Mouse (Mus musculus): Measurements from ENCODE around the gene Tmprss6.

Tmprss6 gene

DNA sequence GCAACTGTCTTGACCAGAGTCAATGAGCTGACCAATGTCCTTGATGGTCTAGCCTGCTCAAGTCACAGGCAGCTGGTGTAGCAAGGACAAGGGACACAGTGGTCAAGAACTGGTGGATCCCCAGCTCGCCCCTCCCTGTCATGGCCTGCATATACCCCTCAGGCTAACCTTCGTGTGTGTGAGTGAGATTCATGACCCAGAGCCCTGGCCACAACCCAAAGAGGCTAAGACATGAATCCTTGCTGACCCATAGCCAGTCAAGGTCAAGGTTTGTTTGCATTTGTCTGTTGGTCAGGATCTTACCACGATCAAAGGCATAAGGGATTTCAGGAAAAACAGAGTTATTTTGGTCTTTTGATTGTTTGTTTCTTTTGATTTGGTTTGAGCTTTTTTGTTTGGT, 14.1 kb upstream of the Tmprss6 start:
- no peak for DNase-seq (ENCODE audit: low spot score in 2 of 2)

DNA sequence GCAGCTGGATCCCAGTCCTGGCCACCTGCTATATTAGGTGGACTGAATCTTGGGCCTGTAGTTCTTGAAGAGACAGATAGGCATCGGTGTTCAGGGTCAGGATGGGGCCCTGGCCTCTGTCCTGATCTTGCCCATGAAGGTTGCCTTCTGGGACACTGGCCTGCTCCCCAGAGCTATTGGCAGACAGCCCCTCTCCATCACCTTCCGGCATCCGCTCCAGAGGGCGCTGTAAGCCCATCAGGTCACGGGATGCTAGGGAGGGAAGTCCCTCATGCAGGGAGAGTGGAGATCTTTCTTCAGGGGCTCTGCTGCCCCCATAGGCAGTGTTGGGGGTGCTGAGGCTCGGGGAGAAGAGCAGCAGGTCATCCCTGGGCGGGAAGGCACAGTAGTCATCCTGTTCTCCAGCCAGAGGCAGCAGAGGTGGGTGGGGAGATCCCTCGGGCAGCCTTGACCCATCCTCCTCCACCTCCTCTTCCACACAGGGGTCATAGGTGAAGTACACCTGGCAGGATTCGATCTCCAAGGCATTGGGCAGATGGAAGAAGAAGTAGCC, 13.1 kb upstream of the Tmprss6 start:
- DNase-seq (ENCODE audit: low spot score in 2 of 2), result no peak

DNA sequence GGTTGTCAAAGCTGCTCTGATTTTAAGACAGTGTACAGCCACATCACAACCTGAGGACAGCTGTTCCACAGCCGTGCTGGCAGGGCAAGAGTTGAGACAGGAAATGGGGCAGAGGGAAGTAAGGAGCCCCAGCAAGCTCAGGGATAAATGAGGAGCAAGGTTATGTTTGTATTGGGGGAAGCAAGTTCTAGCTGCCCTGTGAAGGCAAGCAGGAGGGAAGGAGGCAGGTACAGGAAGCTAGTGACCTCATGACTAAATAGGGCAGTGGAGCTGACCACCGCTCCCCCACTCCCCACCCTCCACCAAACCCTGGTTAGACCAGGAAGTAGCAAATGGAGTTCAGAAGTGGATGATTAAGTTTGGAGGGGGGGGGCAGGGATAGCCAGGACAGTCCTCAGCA, 12.6 kb upstream of the Tmprss6 start:
- no peak for DNase-seq (ENCODE audit: low spot score in 2 of 2)

DNA sequence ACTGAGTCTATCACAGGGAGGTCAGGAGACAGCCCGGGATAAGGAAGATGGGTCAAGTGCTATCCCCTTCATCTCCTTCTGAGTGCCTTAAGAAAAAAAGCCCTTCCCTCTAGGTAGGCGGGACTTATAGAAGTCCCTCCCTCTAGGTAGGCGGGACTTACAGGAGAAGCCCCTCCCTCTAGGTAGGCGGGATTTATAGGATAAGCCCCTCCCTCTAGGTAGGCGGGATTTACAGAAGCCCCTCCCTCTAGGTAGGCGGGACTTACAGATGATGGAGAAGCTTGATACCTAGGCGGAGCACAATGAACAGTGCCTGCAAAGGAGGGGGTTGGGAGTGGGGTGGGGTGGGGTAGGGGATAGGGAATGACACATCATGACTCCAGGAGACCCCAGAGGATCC, 11.7 kb upstream of the Tmprss6 start:
- no peak for DNase-seq (ENCODE audit: low spot score in 2 of 2)

DNA sequence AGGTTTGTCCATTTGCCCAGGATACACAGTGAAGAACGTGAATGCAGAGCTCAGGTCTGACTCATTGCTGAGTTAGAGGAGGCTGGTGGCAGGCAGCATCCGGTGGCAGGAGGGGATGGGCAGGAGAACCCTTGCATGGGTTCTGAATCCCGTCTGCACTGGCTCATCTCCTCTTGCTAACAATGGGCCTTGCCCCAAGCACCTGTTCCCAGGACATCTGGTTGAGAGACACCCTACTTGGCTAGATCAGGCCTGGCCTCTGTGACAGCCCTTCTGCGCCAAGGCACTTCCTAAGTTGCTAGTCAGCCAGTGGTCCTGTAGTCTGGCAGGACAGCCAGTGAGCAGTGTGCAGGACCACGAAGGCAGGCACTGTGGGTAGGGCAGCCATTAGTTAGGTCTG, 11.0 kb upstream of the Tmprss6 start:
- no peak for DNase-seq (ENCODE audit: low spot score in 2 of 2)

DNA sequence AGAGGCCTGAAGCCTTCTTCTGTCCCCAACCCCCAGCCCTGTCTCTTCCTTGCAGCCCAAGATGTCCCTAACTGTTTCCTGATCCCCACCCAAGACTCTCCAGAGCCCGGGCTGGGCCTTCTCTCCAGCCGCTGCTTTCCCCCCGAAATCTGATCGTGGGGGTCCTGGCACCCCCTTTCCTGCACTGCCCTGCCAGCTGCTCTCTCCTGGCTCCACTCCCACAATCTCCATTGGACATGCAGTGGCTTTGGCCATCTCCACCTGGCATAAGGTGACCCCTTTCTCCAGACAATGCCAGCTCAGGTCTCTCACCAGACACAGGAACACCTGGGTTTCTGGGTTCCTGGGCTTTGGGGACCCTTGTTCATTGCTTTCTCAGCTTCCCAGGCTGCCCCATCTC, 9.6 kb upstream of the Tmprss6 start:
- DNase-seq (ENCODE audit: low spot score in 2 of 2), result no peak

DNA sequence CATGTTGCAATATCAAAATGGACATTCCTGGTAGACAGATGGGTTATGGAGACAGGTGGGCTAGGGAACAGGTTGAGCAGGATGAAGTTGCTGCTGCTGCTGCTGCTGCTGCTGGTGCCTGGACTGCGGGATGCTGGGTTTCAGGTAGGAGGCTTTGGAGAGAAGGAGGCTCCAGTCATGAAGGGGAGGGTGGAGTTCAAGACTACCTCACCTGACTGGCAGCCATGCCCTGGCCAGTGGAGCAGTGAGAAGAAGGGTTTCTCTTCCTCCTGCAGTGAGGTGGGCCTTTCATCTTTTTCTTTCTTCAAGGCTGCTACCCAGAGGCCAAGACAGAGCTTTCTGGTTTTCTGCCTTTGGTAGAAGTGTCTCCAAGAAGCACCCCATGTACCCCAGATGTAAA, 8.4 kb upstream of the Tmprss6 start:
- no peak for DNase-seq (ENCODE audit: low spot score in 2 of 2)

DNA sequence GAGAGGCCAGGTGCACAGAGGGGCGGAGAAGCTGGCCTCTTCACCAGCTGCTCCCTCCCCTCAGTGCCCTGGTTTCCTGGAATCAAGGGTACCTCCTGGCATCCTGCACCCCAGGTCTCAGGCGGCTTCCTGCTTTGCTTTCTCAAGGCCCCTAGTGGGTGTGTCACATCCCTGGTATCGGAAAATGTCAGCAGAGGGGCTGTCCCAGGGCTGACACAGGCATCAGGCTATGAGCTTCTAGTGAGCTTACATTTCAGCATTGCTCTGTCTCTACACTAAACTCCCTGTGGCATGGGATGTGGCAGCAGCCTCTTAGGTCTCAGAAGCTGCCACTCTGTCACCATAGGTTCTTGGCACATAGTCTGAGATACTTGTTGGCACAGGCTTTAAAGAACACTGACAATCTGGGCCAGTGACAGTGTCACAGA, 7.2 kb upstream of the Tmprss6 start:
- no peak for DNase-seq (ENCODE audit: low spot score in 2 of 2)

DNA sequence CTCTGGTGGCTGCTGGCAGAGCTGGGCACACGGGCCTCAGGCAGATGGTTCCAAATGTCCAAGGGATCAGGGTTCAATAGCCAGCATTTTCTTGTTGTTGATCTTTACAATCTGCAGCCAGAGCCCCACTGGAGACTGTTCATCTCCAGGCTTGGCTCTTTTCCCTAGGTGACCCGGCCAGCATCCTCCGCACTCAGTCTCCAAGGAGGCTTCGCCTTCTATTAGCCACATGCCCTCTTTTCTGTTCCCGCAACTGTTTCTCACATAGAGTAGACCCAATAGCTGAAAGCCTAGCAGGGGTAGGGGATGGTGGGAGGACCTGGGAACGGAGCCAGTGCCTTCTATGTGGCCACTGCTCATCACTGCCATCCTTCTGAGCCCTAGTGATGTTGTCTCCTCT, 5.0 kb upstream of the Tmprss6 start:
- DNase-seq (ENCODE audit: low spot score in 2 of 2), result no peak

DNA sequence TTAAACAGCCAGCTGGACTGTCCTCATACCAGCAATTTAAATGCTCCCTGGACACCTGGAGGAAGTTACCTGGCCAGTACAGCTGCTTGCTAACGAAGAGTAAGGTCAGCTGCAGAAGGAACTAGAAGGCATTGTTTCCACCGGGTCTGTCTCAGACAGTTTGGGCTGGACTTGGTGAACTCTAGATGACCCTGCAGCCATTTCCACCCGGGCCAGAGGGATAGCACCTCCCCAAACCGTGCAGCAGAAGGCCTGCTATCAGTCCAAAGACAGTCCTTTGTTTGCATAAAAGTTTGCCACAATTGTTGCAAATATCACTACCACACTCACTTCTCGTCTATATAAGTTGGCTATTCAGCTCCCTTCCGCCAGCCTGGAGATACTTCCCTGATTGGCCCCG, 3.5 kb upstream of the Tmprss6 start:
- no peak for DNase-seq (ENCODE audit: low spot score in 2 of 2)

DNA sequence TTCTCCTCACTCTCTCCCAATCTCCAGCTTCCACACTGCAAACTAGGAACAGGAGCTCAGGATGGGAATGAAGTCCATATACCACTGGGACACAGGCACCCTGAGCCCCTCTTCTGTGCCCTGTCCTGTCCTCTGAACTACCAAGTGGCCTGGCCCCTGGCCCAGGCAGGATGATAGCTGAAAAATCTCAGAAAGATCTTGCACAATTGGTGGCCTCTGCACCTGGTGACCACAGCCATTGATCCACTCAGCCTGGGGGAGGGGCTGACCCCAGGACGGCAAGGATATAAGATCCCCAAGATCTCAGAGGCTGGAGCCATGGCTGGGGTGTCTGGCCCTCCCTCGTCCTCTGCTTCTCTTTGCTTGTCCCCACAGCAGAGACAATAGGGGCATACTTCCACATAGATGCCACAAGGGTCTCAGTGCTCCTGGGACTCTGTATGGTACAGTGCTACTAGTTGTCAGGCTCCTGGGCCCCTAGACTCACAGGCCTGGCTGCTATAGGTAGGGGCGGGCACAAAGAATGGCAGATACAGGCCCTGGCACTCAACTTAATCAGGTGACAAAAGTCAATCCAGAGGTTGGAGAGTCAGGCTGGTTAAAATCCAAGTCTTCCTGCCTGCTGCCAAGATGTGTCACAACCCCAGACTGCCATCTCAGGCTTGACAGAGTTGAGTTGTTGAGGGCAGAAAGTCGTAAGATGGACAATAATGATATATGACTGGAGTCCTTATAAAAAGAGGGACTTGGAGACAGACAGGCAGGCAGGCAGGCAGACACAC, 2.3 kb upstream of the Tmprss6 start:
- DNase-seq (ENCODE audit: low spot score in 2 of 2), result no peak

DNA sequence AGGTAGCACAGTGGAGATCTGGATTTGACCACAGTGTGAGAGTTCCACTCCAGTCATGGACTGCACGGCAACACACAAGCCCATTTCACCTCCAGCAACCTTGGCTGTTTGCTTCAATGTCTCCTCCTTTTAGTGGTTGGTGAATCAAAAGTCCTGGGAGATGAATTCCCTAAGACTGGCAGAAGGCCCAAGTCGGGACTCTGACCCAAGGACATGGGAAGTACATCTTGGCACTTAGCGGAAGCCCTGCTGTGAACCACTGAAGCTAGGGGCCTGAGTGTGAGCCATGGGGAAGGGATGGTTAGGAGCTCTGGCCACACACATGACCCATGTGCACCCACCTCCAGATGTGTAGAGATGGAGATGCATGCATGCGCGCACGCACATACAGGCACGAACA, 864 bp downstream of the Tmprss6 start:
- DNase-seq (ENCODE audit: low spot score in 2 of 2), result no peak

DNA sequence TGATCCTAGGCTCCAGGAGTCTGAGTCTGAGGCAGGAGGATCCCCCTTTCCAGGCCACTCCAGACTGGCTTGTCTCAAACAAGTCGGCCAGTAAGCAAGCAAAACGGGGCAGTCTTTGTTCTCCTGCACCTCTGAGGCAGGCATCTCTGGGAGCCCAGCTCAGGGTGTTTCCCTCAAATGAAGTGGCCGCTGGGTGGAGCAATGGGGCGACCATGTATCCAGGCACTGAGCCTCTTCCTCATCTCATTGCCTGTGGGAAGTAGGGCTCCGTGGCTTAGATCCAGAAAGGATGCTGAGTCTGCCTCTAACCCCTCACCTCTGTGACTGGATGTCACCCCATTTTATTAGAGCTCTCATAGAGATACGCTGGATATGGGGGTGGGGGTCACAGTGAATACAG, 1.6 kb downstream of the Tmprss6 start:
- DNase-seq (ENCODE audit: low spot score in 2 of 2), result no peak

DNA sequence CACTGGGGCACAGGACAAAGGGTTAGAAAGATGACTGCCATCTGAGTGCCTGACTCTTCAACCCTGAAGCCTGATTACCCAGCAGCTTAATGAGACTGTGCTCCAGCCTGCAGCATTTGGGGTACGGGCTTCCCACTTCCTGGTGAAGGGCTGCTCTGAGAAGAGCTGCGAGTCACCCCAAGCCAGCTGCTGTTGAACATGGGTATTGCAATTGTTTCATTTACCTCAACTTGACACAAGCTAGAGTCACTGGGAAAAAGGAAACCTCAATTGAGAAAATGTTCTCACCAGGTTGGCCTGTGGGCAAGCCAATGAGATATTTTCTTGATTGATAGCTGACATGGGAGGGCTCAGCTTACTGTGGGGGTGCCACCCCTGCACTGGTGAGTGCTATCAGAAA, 5.5 kb downstream of the Tmprss6 start:
- DNase-seq (ENCODE audit: low spot score in 2 of 2), result no peak

DNA sequence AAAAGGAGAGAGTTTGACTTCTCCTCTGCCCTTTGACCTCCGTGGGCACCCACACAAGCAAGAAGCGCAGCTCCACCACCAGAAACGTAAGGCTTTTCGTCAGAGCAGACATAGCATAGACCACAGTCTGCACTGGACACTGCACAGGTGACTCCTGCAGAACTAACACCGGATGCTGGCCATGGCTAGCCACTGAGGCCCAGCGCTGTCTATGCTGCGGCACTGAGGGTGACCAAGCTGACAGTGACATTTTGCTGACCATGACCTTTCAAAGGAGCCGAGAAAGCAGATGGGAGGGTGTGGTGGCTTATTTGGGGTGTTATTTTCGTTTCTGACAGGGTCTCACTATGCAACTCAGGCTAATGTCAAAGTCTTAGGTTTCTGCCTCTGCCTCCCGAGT, 11.2 kb downstream of the Tmprss6 start:
- DNase-seq (ENCODE audit: low spot score in 2 of 2), result no peak

DNA sequence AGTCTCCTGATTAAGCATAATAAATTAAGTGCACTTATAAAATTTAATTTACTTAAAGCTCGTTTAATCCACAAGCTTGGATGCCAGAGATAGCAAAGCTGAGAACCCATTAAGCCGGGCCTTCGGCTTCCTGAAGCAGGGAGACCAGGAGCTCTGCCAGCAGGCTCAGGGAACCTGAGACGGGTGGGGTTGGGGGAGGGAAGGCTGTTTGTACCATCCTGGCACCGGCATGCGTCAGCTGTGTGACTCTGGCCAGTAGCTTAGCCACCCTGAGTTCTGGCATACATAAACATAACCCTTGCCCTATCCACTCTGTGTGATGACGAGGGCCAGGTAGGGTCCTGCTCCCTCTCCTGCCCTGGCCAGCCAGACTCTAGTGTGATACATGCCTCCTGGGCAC, 12.4 kb downstream of the Tmprss6 start:
- DNase-seq (ENCODE audit: low spot score in 2 of 2), result no peak

DNA sequence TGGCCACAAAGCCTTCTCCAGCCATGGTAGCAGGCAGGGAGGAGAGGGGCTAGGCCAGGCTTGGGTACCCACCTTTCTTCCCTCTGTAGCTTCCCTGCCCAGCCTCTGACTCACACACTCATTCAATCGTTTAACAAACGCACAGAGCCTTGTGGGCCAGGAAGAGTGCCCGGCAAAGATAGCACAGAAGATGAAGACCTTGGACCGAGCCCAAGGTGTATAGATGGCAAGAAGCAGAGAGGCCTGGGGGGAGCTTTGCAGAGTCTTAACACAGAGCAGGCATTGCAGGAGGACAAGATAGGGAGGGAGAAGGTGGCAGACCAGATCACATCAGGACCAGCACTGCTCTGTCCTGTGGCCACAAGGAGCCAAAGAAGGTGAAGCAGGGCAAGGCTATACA, 13.3 kb downstream of the Tmprss6 start:
- no peak for DNase-seq (ENCODE audit: low spot score in 2 of 2)

DNA sequence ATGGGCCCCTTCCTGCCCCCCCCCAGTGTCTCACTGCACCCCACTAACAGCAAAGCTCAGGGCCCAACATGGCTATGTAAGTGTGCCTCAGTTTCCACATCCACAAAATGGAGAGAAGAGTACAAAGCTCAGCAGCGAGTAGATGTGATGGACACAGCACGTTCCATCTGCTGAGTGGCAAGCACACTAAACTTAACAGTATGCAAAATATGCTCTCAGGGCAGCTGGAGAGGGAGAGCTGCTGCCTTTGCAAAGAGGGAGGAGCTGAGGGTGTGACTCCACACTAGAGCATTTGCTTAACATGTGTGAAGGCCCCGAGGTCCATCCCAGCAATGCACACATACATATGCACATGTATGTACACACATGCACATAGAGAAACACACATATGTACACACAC, 15.5 kb downstream of the Tmprss6 start:
- DNase-seq (ENCODE audit: low spot score in 2 of 2), result no peak

DNA sequence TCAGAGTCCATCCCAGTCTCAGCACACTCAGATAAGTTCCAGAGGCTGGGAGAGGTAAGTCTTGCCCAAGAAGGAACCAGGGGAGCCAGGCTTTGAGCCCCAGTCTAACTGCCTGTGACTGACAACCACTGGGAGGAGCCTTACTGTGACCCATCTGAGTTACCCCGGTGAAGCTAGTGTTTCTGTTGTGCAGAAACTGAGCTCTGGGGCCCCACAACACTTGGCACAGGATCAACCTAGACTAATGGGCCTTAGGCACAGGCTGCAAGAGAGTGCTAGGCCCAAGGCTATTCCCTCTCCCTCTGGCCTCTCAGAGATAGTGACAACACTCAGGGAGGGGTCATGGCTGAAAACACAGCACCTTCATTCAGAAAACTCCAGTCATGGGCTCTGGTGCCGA, 17.2 kb downstream of the Tmprss6 start:
- DNase-seq (ENCODE audit: low spot score in 2 of 2), result no peak

DNA sequence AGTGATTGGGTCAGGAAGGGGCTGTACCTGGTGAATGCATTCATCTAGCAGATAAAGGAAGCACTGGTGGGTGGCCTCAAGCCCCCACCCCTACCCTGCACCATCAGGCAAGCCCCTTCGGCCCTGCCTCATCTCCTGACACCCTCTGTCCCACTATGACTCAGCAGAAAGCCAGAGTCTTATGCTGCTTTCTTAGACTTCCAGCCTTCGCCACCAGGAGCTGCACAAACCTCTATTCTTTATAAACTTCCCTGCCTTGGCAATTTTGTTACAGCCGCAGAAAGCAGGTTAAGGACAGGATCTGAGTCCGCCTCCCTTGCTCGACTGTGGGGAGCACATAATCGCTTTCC, 18.0 kb downstream of the Tmprss6 start:
- no peak for DNase-seq (ENCODE audit: low spot score in 2 of 2)

DNA sequence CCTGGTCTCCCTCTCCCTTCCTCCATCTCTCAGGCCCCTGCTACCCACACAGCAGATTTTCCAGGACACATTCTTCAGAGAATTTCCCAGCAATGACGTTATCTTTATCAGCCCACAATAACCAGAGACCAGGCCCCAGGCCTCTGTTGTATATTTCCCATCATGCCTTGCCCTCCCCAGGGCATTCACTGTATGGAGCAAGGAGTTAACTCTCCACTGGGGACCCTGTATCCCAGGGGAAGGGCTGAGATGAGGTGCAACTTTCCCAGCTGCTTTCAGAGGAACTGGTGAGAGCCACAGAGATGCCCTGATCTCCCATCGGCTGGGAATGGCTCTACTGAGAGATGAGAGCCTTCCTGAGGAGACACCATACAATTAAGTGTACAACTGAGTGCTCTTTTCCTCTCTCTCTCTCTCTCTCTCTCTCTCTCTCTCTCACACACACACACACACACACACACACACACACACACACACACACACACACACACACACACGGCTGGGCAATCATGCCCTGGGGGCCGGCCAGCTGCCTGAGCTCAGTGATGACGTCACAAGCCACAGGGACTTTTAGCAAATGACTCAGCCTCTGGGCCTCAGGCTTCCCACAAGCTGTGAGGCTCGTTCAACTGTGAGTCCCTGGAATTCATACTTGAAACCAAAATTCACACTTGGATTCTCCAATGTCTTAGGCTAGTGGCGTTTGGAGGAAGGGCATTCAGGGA, 18.6 kb downstream of the Tmprss6 start:
- DNase-seq (ENCODE audit: low spot score in 2 of 2), result no peak

DNA sequence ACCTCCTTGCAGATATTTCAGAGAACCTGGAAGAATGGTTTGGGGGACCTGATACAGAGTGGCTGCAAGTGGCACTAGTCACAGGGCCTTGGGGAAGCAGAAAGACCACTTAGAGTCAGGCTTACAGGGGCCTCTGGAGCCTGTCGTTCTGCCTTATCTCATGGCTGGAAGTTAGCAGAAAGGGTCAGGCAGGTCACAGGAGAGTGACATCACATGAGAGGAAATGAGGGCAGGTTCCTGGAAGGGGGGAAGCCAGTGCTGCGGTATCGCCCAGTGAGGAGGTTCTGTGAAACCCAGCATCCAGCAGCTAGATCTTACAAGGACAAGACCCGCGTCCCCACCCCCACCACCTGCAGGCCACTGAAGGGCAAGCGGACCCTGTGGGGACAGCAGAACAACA, 19.3 kb downstream of the Tmprss6 start:
- no peak for DNase-seq (ENCODE audit: low spot score in 2 of 2)

DNA sequence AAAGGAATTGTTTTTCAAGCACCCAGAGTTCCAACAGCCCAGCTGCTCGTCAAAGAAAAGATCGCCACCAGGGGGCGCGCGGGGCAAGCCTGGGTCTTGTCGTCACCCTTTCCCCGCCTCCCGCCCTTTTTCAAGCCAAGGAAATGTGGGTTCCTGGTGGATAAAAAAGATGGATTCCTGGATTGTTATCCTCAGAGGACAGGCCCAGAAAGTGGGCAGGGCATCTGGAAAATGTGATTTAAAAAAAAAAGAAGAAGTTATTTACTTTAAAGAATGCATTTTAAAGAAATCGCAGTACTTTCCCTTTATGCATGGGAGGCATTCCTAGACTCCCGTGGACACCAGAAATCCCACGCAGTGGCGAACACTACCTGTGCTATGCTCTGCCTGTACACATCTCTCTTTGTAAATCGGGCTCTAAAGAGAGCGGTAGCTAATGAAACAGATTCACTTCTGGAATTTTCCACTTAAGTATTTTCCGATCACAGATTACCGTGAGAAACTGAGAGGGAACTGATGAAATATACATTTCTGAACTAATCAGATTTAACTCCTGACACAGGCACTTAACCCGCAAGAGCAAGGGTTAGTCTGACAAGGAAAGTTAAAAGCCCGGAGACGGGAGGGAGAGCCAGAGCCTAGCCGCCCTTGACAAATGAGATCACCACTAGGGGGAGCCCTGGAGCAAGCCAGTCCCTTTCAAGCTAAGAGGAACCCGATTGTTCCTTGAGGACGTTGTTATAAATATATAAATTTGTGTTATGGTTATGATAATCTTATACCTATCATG, 20.5 kb downstream of the Tmprss6 start:
- DNase-seq (ENCODE audit: low spot score in 2 of 2), result peak; percentile 80 to 92

All from spleen, postnatal 14 days (tissue).